Mouse (Mus musculus): ENCODE data around the gene Esyt1. TPM values are rescaled to one million over a fixed set of nuclear protein-coding genes. Genes with fewer than 3 reads are reported as not detected.

The Esyt1 gene
- total and polyA plus RNA-seq, 2 experiments, result 7.9 to 12.8 TPM

DNA sequence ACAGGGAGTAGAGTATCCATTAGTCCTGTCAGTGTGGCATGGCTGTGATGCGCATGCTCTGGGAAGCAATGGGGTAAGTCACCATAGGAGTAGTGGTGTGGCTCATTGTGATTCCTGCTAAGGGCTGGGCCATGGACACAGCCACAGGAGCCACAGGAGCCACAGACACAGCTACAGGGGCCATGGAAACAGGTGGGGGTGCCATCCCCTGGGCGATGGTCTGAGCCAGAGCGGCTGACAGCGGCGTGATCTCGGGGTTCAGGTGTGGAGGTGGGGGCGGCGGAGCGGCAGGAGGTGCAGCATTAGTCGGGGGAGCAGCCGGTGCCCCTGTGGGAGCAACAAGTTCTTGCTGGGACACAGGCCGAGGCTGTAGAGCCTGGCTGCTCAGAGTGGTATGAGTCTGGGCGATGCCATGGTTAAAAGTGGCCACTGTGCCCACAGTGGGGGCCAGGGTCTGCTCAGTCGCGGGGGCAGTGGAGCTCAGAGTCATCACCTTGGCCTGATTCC, 18.5 kb upstream of the Esyt1 start:
- Histone ChIP-seq H3K27me3 (ENCODE audit: control insufficient read depth, insufficient read depth, low read length) (no peaks in the 10 kb centered on the region), H3K9ac (ENCODE audit: low read depth, low read length) (no peak overlapping the region), H3K36me3 (ENCODE audit: control insufficient read depth, insufficient read depth, low read length) (peaks cover 26% of the 10 kb centered on the region), H3K27ac (replicated peaks; ENCODE audit: insufficient read depth, low read depth, low read length) (no peak overlapping the region), H3K4me1 (ENCODE audit: control insufficient read depth, insufficient read depth, low read length) (peaks cover 5% of the 10 kb centered on the region; the same call in 1 of the 2 replicates), H3K79me2 (ENCODE audit: control insufficient read depth, insufficient read depth, low read length) (no peaks in the 10 kb centered on the region; the same call in 1 of the 2 replicates), H3K4me3 (ENCODE audit: insufficient read depth, low read depth, low read length) (no peak overlapping the region)
- TF ChIP-seq CTCF (IDR thresholded peaks at IDR 0.05; ENCODE audit: low read depth, low read length), result no peak
- TF ChIP-seq POLR2A (IDR thresholded peaks at IDR 0.05; ENCODE audit: extremely low read depth, insufficient read depth, low read length), result no peak
- DNase-seq (ENCODE audit: extremely low read depth, low read depth, low spot score), result no peak
- WGBS, result 96% methylated on average over 15 of the region's 15 CpGs

DNA sequence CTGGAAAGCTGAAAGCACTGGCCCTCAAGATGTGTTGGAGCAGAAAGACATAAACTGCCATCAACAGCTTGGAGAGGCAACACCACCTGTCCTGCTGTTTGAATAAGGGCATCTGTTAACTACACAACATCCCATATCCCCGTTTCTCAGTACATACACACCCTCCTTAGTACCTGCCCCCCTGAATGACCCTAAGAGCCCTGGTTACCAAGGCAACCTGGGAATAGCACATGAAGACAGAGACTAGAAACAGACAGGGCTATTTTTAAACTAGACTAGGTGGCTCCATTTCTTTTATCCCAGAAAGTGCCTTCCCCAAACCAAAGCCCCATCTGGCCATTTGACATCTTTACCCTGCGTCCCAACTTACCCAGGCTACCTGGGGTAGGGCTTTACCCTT, 17.4 kb upstream of the Esyt1 start:
- H3K27ac ChIP-seq (replicated peaks; ENCODE audit: insufficient read depth, low read depth, low read length), result no peak overlapping the region
- no peak overlapping the region for H3K9ac ChIP-seq (ENCODE audit: low read depth, low read length)
- no peaks in the 10 kb centered on the region for H3K27me3 ChIP-seq (ENCODE audit: control insufficient read depth, insufficient read depth, low read length)
- H3K36me3 ChIP-seq (ENCODE audit: control insufficient read depth, insufficient read depth, low read length), result peaks cover 24% of the 10 kb centered on the region
- no peaks in the 10 kb centered on the region; the same call in 1 of the 2 replicates for H3K79me2 ChIP-seq (ENCODE audit: control insufficient read depth, insufficient read depth, low read length)
- TF ChIP-seq POLR2A (IDR thresholded peaks at IDR 0.05; ENCODE audit: extremely low read depth, insufficient read depth, low read length), result no peak
- TF ChIP-seq CTCF (IDR thresholded peaks at IDR 0.05; ENCODE audit: low read depth, low read length), result no peak
- H3K4me3 ChIP-seq (ENCODE audit: insufficient read depth, low read depth, low read length), result no peak overlapping the region
- H3K4me1 ChIP-seq (ENCODE audit: control insufficient read depth, insufficient read depth, low read length), result peaks cover 5% of the 10 kb centered on the region; the same call in 1 of the 2 replicates
- no peak for DNase-seq (ENCODE audit: extremely low read depth, low read depth, low spot score)
- WGBS, result 83% methylated on average over 2 of the region's 2 CpGs

- TF ChIP-seq POLR2A (IDR thresholded peaks at IDR 0.05; ENCODE audit: extremely low read depth, insufficient read depth, low read length) (no peak), CTCF (IDR thresholded peaks at IDR 0.05; ENCODE audit: low read depth, low read length) (no peak)
- no peak for DNase-seq (ENCODE audit: extremely low read depth, low read depth, low spot score)
- H3K36me3 ChIP-seq (ENCODE audit: control insufficient read depth, insufficient read depth, low read length), result peaks cover 2% of the 10 kb centered on the region
- H3K4me3 ChIP-seq (ENCODE audit: insufficient read depth, low read depth, low read length), result no peak overlapping the region
- 100% methylated on average over 1 of the region's 1 CpGs for WGBS
- no peak overlapping the region for H3K9ac ChIP-seq (ENCODE audit: low read depth, low read length)
- H3K79me2 ChIP-seq (ENCODE audit: control insufficient read depth, insufficient read depth, low read length), result no peaks in the 10 kb centered on the region
- H3K27ac ChIP-seq (replicated peaks; ENCODE audit: insufficient read depth, low read depth, low read length), result no peak overlapping the region
- H3K27me3 ChIP-seq (ENCODE audit: control insufficient read depth, insufficient read depth, low read length), result no peaks in the 10 kb centered on the region
- H3K4me1 ChIP-seq (ENCODE audit: control insufficient read depth, insufficient read depth, low read length), result no peaks in the 10 kb centered on the region
These were observed 12.7 kb upstream of the Esyt1 start for GRCm38 (mm10) chr10:128538340-128538870.

- WGBS, result 15% methylated on average over 18 of the region's 18 CpGs
- Histone ChIP-seq H3K36me3 (ENCODE audit: control insufficient read depth, insufficient read depth, low read length) (no peaks in the 10 kb centered on the region), H3K4me3 (ENCODE audit: insufficient read depth, low read depth, low read length) (no peak overlapping the region), H3K4me1 (ENCODE audit: control insufficient read depth, insufficient read depth, low read length) (no peaks in the 10 kb centered on the region), H3K27me3 (ENCODE audit: control insufficient read depth, insufficient read depth, low read length) (no peaks in the 10 kb centered on the region), H3K27ac (replicated peaks; ENCODE audit: insufficient read depth, low read depth, low read length) (no peak overlapping the region), H3K79me2 (ENCODE audit: control insufficient read depth, insufficient read depth, low read length) (no peaks in the 10 kb centered on the region), H3K9ac (ENCODE audit: low read depth, low read length) (no peak overlapping the region)
- TF ChIP-seq CTCF (IDR thresholded peaks at IDR 0.05; ENCODE audit: low read depth, low read length), result peak; percentile 70
- TF ChIP-seq POLR2A (IDR thresholded peaks at IDR 0.05; ENCODE audit: extremely low read depth, insufficient read depth, low read length), result no peak
- DNase-seq (ENCODE audit: extremely low read depth, low read depth, low spot score), result peak; percentile 69
These were observed 10.7 kb upstream of the Esyt1 start for GRCm38 (mm10) chr10:128536266-128536940.

DNA sequence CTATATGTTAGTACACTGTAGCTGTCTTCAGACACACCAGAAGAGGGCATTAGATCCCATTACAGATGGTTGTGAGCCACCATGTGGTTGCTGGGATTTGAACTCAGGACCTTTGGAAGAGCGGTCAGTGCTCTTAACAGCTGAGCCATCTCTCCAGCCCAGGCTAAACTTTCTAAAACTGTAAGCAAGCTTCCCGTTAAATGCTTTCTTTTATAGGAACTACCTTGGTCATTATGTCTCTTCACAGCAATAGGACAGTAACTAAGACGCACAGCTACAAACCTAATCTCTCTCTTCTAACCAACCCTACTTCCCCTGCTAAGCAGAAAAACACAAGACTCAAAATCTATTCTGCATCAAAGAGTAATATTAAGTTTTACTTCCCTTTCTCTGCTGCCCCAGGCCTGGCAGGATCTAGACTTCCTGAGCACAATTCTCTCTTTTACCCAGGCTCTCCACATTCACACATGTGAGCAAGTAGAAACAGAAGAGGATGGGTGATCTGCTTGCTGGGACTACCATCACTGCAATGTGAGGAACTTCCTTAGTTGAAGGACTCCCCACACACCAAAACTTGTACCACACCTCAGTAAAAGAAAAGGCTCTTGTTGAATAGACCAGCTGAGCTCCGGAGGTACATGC, 10.1 kb upstream of the Esyt1 start:
- whole genome bisulfite sequencing, result 79% methylated on average over 4 of the region's 4 CpGs
- Histone ChIP-seq H3K9ac (ENCODE audit: low read depth, low read length) (no peak overlapping the region), H3K79me2 (ENCODE audit: control insufficient read depth, insufficient read depth, low read length) (no peaks in the 10 kb centered on the region), H3K4me3 (ENCODE audit: insufficient read depth, low read depth, low read length) (no peak overlapping the region), H3K27ac (replicated peaks; ENCODE audit: insufficient read depth, low read depth, low read length) (no peak overlapping the region), H3K36me3 (ENCODE audit: control insufficient read depth, insufficient read depth, low read length) (no peaks in the 10 kb centered on the region), H3K4me1 (ENCODE audit: control insufficient read depth, insufficient read depth, low read length) (no peaks in the 10 kb centered on the region), H3K27me3 (ENCODE audit: control insufficient read depth, insufficient read depth, low read length) (no peaks in the 10 kb centered on the region)
- TF ChIP-seq POLR2A (IDR thresholded peaks at IDR 0.05; ENCODE audit: extremely low read depth, insufficient read depth, low read length), result no peak
- TF ChIP-seq CTCF (IDR thresholded peaks at IDR 0.05; ENCODE audit: low read depth, low read length), result no peak
- no peak for DNase-seq (ENCODE audit: extremely low read depth, low read depth, low spot score)
